Mouse (Mus musculus): ENCODE data around the gene Cd244a.

The Cd244a gene

DNA sequence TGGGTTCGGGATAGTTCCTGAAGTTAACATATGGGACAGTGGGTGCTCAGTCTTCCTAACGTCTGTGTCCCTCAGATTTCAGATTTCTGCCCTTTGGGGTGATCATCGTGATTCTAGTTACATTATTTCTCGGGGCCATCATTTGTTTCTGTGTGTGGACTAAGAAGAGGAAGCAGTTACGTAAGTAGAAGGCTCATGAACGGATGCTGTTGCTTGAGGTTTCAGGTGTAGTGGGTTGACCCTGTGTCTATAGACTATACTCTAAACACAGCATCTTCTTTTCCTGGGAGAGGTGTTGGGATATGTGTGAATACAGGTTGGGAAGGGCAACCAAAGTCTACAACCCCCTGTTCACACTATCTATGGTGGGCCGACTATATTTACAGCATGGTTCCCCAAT lies 18.2 kb downstream of the Cd244a start:
- DNase-seq (ENCODE audit: low read depth, low spot score) = no peak

DNA sequence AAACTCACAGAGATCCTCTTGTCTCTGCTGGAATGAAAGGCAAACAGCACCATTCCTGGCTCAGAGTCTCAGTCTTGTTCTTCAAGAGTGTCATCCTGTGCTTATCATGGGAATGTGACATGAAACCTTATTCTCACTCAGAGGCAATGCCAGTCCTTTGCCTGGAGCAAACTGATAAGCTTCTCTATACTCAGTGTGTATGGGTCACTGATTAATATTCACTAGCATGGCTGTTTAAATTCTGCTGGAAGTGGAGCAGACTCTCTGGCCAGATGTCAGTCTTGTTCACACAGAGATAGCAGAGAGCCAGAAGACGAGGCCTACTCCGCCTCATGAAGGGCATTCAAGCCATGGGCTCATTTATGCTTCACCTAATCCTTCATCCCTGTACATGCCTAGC lies 25.6 kb downstream of the Cd244a start:
- no peak for DNase-seq (ENCODE audit: low read depth, low spot score)

DNA sequence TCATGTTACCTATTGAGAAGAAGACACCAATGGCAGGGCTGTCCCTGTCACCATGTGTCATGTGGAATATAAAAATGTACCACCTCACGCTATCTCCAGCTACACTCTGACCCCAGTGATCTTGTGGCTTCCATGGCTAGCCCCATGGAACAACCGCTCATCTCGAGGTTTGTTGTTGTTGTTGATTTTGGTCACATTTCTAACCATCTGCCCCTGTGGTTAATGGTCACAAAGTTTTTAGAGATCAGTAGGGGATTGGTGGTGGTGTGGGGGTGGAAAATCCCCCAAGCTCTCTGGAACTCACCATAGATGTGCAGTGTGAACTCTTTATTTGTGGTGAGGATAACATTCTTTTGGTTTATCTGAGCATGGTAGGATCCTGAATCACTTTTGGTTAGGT lies 45.7 kb downstream of the Cd244a start:
- no peak for DNase-seq (ENCODE audit: low read depth, low spot score)

DNA sequence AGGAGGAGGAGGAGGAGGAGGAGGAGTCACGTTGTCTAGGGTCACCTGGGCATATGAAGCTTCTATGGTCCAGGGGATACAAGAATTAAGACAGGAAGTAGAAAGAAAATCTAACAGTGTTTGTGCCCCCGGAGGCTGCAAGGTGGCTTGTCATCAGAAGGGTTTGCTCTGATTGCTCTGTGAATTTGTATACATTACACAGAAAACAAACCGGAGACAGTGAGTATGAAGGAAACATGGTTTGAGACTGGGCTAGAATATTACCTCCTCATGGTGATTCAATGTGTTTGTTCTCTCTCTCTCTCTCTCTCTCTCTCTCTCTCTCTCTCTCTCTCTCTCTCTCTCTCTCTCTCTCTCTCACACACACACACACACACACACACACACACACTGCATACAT lies 47.7 kb downstream of the Cd244a start:
- no peak for DNase-seq (ENCODE audit: low read depth, low spot score)

DNA sequence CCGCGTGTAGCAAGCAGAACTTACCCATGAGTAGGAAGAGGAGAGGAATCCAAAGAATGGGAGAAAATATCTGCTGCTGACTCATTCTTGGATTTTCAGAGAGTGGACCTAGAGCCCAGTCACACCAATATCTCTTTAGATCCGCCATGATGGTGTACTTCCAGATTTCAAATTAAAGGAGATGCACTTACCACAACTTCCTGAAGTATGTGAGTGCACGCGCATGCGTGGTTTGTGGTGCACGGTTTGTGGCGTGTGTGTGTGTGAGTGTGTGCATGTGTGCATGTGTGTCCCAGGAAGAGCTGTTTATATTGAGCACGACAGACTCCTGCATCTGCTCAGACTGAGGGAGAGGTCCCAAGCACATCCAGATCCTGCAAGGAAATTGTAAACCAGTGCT lies 48.2 kb downstream of the Cd244a start, which contains the start of gene Ly9:
TSS of gene Ly9 (minus strand) at position 235 of the 400 bp plus-strand sequence.
- no peak for DNase-seq (ENCODE audit: low read depth, low spot score)

DNA sequence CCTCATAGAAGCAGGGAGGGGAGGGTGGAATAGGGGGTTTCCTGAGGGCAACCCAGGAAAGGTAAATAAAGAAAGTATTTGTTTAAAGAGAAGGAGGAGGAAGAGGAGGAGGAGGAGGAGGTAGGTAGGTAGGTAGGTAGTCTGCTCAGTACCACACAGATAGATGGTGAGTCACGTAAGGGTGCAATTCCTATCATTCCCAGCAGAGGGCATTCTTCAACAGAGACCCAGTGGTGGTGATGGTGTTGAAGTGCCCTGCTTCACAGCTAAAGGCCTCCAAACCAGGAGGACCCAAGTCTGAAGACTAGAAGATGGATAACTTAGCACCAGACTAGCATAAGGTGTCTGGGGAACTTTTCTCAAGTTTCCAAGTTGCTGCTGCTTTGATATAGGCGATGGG lies 51.0 kb downstream of the Cd244a start:
- DNase-seq (ENCODE audit: low read depth, low spot score) = no peak

DNA sequence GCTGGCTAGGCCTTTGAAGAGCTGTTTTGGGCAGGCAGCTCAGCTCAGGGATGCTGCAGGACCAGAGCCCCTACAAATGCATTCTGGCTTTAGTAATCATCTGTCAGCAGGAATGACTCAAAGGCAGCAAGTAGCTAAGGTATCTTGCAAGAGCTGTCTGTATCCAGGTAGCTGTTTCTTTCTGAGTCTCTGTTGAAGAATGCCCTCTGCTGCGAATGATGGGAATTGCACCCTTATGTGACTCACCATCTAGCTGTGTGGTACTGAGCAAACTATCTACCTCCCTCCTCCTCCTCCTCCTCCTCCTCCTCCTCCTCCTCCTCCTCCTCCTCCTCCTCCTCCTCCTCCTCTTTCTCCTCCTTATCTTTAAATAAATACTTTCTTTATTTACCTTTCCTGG lies 51.8 kb downstream of the Cd244a start:
- no peak for DNase-seq (ENCODE audit: low read depth, low spot score)

DNA sequence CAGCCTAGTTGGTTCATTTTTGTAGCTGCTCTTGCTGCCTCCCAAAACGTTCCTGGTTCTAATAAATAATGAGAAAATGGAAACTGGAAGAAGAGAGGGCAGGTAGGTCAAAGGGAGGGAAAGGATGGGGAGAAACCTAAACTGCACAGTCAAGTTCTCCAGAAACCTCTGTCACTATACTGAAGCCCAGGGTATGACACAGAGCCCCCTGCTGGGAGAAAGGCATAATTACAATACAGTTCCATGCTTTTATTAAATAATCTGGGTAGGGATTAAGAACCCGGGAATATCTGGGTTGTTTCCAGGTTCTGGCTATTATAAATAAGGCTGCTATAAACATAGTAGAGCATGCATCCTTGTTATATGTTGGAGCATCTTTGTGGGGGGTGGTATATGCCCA lies 55.0 kb downstream of the Cd244a start:
- no peak for DNase-seq (ENCODE audit: low read depth, low spot score)

DNA sequence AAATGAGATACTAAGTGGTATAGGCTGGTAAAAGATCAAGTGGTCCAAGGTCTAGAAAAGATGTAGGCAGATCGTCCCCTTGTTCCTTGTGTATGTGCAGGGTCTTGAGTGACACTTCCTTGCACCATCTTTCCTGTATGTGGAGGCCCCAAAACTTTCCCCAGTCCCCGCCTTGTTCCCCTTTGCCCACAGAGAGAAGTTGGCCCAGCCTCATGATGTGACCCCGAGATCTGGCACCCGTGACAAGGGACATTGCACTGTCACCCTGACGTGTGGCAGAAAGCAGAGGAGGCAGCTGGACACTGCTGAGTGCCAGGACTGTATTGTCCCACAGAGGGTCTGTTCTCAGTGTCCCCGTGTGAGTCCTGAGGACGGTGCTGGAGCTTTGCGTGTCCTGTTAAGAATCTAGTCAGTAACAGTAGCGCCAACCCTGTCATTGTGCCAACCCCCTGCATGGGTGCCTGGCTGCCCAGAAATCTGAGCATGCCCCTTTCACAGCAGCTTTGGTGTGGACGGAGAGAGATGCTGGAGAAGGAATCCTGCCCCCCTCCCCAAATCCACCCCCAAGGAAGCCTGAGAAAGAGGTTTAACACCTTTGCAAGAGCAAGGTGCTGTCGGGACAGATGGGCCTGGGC lies 58.0 kb downstream of the Cd244a start:
- DNase-seq (ENCODE audit: low read depth, low spot score) = no peak

DNA sequence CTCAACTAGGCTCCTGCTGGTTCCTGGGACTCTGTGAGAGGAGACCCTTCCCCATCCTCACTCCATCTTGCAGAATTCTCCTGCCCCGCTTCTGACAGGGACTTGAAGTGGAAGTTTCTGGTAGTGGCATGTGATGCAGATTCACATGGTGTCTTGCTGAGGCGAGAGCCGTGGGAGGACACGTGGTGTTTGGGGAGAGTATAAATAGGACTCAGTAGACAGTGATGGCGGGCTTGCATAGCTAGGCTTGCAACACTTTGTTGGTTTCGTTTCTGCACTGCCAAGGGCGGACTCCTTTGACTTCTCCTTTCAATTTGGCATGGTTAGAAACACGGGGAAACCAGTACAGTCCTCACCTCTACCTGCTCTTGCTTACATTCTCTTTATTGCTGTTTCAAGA lies 60.0 kb downstream of the Cd244a start:
- DNase-seq (ENCODE audit: low read depth, low spot score) = no peak

DNA sequence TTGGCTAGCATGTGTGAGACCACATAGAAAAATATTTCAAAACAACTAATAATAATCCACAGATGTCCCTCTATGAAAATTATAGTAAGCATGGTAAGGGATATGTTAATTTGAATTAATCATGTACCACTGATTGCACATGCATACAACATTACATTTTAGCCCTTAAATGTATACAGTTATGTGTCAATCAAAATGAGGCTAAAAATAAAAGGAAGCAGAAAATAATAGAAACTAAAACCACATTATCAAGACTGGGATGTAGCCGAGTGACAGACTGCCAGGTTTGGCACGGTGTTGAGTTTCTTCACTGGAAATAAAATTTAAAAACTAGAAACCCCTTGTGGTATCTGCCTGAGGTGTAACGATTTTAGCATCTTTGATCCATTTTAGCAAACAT lies 60.7 kb downstream of the Cd244a start:
- DNase-seq (ENCODE audit: low read depth, low spot score) = no peak

DNA sequence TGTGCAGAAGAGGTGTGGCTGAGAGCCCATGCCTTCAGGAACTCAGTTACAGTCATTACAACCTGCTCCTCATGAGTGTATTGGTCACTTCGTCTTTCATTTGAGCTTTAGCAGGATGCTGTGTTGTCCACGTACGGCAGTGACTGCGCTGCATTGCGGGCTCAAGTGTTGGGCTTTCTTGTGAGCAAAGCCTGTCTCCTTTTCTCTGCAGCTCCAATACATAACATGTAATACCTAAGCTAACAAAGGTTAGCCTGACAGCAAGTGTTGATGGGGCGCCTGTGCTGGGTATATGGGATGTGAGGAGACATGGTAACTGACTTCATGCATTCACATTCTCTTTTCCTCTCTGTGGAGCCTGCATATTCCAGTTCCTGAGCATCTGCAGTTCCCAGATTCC lies 61.1 kb downstream of the Cd244a start:
- DNase-seq (ENCODE audit: low read depth, low spot score) = no peak

DNA sequence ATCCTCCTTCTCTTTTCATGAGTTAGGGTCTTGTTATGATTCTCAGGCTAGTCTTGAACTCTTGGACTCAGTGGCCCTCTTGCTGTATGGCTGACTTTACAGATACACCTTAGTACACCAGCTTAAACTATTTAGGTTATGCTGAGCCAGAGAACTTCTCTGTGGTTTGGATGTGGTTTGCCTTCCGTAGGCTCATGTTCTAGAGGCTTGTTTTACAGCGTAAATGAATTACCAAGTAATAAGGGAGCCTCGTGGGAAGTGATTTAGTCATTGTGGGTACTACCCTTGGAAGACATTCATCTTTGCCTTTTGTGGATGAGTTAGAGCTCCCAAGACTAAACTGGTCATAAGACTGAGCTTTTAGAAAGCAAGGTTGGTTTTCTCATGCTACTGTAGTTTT lies 68.8 kb downstream of the Cd244a start:
- no peak for DNase-seq (ENCODE audit: low read depth, low spot score)

DNA sequence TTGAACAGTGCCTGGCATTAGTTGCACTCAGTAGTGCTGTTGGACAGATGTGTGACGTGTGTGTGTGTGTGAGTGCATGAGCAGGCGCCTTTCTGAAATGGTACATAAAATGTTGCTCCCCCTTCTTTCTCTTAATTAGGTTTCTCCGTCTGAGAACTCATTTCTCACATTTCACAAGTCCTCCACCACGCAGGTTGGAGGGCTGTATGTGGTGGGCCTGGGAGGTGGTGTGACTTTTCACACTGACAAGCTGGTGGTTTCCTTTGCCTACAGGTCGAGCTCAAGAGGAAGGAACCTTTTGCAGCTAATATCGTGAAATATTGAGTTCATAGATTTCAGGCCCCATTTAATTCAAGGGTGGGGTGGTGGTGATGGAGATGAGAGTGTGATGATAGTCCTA lies 70.2 kb downstream of the Cd244a start:
- no peak for DNase-seq (ENCODE audit: low read depth, low spot score)

DNA sequence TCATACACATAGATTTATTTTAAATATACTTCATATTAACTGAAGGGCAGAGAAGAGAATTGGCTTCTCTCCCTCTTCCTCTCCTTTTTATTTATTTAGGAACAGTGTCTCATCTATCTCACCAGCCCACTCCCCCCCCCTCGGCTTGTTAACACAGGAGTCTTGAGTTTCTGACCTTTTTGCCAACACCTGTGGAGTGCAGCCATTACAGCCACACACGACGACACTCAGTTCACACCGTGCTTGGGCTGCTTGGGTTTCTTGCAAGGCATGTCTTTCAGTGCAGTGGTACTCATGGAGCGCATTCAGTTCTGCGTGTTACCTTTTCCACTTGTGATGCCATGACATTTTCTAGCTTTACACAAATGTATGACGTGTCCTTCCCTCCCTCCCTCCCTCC lies 71.0 kb downstream of the Cd244a start:
- DNase-seq (ENCODE audit: low read depth, low spot score) = no peak

DNA sequence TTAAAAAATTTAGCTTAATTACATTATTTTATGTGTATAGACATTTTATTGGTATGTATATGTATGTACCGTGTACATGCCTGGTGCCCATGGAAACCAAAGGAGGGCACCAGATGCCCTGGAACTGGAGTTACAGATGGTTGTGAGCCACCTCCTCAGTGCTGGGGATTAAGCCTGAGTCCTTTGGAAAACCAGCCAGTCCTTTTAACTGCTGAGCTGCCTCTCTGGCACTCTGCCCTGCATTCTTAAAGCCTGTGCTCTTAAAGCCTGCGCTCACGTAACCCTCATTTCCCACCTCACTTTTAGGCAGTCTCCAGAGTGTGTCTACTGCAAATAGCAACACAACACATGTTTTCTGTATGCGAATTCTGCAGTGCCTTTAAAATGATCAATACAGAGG lies 71.9 kb downstream of the Cd244a start:
- no peak for DNase-seq (ENCODE audit: low read depth, low spot score)

DNA sequence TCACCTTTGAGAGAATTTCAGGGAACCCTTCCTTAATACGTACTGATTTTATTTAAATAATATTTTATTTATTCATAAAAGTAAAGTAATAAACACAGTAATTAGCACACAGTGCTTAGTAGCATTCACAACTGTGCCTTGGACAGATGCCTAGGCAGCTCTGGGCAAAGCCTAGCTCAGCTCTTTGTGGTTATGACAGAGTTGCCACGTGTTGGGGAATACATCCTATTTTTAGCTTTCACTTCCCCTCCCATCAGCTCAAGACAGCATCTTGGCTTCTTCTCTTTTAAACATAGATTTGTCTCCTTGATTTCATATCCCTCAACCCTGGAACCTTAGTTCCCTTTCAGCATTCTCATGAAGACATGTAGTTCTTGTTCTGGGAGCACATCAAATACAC lies 72.5 kb downstream of the Cd244a start:
- DNase-seq (ENCODE audit: low read depth, low spot score) = no peak

DNA sequence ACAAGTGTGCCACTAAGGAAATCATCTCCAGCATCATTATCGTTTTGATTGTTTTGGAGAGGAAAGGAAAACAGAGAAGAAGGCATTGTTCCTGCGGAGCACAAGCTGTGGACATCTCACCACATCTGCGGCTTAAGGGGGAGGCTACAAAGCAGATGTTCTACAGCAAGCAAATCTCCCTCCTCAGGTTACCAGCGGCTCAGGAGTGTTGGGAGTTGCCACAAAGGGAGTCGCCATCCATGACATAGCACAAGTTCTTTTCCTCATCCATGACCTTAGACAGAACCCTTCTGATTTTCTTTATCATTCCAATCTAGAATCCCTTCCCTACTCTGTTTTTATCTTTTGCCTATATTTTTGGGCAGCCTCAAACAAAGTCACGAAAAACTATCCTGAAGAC lies 76.7 kb downstream of the Cd244a start:
- no peak for DNase-seq (ENCODE audit: low read depth, low spot score)

DNA sequence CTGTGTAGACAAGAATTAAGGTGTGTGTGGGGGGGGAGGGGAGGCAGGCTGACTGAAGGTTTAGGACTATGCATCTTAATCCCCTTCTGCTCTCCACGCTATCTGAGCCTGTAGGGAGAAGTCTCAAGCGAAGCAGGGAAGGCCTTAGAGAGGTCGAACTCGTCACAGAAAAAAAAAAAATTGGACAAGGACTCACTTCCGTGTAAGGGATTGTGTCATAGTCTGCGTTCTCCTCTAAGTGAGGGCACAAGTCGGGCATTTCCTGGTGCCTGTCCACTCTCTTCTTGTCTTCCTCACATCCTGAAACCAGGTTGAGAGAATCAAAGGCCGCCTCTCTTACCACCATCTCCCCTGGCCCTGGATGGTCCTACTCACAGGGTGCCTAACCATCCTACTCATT lies 78.1 kb downstream of the Cd244a start:
- DNase-seq (ENCODE audit: low read depth, low spot score) = no peak

DNA sequence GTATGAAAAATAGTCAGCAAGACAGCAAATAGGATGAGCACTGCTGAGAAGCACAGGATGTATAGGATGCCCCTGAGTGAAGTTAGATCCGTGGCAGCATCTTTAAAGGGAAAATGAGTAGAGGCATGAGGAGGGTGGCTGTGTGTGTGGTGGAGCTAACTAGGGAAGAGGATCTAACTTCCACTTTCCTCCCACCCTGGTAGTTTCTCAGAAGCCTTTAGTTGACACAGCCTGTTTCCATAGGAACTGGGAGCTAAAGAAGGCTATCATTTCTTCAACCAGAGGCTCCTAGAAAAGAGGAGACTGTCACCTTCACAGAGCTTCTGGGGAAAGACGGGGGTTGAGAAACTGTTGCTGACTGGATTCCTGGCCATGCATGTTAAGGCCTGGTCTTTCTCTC lies 79.7 kb downstream of the Cd244a start:
- no peak for DNase-seq (ENCODE audit: low read depth, low spot score)

DNA sequence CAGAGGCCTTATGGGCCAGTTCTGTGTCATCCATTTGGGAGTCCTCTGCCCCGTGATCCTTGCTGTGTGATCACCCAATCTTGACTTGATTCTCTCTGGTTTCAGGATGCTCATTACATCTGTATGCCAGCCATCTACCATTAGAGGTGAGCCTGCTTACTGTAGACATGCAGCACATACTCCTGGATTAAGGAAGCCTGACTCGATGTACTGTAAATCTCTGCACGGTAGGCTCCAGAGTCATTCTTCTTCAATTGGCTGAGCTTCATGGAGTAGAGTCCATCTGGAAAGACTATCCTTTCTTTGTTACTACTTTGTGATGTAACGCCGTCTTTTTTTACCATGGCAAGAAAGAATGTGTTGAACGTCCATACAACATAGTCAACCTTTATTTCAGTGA lies 81.8 kb downstream of the Cd244a start:
- DNase-seq (ENCODE audit: low read depth, low spot score) = no peak

DNA sequence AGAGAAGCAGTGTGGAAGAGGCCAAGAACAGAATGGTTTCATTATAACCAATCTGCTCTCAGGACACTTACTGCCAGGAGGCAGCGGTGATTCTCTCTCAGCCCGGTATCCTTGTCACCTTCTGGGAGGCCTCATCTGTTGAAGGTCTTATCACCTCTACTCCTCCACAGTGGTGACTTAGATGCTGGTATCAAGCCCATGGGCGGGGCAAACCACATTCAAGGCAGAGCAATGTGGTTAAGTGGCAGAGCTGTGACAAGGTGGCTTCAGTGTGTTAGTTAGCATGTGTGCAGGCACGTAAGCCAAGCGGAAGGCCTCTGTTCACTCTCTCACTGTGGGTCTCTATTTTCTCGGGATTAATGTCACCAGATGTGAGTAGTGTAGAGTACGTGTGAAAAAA lies 84.6 kb downstream of the Cd244a start:
- no peak for DNase-seq (ENCODE audit: low read depth, low spot score)

DNA sequence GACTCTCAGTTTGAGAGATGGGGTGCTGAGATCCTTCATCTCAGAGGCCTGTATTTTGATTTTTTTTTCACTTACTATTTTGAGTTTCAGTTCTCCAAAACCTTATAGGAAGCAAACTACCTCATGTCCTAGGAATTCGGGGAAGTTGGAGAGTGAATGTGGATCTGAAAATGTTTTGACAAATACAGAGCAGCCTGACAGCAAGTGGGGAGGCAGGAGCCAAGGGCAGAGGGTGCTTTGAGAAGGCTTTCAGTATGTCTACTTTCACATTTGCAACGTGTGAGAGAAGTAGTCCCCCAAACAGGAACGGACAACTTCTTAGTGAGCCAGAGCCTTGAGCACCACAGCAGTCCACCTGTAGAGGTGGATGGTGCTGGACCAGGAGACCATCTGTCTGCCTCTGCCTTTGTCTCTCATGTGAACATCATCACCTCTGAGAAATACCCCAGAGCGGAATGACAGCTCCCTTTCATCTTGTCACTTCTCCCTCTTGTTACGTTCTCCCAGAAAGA lies 87.5 kb downstream of the Cd244a start:
- no peak for DNase-seq (ENCODE audit: low read depth, low spot score)

DNA sequence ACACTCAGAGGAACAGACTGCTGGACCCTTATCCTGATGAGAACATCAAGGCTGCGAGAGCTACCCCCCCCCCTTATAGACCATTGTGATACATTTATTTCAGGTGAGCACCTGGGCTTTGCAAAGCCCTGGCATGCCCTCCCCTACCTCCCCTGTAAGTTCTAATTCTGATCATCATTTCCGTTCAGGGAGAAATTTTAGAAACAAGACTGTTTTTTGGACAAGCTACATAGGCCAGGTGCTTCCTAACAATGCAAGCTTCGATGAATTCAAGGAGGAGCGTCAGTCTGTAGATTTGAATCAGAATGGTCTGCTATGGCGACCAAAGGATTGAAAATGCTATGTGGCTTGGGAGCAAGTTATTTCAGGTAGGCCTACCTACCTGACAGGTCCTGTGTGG lies 88.7 kb downstream of the Cd244a start:
- no peak for DNase-seq (ENCODE audit: low read depth, low spot score)

Measured in brain, embryonic 18.5 days (tissue).